Mouse (Mus musculus): ENCODE measurements around the gene Aff3.
A peak's percentile ranks its signal among the peaks of the same experiment; 100 is the strongest.
"Not testable (repeated sequence)": the region's sequence is repeated elsewhere in the genome, so short reads cannot be mapped to it uniquely, and the experiment has no call there.

Aff3 gene

DNA sequence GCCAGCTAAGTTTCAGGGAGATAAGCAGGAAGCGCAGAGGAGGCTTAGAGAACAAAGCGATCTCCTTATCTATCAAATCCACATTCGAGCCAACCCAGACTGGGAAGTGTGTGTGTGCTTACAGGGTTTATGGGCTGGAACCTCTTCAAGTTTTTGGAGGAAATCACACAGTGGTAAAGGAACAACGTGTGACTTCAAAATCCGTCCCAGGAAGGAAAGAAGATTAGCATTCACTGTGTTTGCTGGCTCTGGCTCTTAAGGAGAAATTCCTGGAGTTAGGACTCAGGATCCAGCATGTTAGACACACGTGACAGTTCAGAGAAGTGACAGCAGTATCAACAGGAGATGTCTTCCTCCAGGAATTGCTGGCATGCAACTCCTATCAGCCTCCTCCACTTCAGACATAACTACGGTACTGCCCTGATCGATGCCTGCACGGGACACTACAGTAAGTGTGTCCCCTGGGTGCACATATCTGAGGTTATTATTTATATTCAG lies 186.5 kb downstream of the Aff3 start:
- DNase-seq = no peak

DNA sequence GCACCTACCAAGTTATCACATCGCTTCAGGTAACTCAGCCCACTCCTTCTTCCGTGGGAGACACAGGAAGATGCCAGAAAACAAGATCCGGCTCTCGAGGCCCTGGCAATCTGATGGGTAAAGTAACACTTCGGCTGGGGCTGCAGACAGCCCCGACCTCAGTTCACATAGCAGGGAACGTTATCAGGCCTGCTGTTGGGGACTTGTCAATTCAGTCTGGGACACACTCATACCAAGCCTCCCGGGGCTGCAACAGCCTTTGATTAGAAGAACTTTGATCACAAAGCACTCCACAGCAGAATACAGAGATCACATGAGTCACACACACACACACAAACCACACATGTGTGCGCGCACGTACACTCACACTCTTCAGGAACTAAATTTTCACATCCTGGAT lies 193.9 kb downstream of the Aff3 start:
- no peak for DNase-seq

DNA sequence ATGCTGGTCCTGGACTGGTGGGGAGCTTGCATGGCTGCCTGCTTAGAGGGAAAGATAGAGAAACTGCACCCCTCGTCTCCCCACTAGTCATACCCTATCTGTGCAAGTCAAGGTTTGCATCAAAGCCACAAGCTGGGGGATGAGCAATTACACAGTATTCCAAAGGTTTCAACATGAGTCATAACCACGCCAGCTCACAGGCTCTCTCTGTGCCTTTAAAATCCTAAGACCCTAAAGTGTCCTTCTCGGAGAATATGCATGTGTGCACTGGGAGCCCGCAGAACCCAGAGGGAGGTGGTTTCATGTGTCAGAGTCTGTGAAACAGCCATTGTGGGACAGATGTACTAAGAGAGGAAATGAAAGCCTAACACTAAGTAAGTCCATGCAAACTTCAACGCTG lies 194.6 kb downstream of the Aff3 start:
- no peak for DNase-seq

DNA sequence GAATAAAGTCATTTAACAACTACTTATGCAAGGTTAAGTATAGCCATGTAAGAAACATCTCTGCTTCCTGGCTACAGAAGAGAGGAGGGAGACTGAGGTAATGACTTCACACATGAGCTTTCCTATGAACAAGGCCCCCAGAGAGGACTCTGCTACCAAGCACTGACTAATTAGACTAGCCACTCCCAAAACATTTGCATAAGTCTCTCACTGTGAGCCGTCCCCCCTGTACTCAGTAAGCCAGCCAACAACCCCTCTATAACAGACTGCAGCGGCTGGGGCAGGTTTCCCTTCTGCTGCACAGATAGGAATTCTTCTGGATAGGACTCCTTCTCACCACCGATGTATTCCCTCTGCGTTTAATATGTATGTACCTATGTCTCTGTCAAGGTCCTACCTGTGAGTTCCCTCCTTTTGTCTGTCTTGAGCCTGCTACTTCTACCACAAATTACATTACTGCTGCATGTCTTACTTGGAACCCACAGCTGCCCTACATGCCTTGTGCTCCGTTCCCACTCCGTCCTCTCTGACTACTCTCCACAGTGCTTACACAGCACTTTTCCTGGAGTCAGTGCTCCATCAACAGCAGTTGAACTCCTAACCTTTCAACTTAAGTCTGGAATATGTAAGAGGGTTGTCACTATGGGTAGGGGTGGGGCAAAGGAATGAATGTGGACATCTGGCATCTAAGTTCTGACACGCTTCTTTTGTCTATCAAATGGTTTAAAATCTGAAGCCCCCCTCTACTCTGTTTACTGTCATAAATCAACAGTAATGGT lies 197.3 kb downstream of the Aff3 start:
- no peak for DNase-seq

DNA sequence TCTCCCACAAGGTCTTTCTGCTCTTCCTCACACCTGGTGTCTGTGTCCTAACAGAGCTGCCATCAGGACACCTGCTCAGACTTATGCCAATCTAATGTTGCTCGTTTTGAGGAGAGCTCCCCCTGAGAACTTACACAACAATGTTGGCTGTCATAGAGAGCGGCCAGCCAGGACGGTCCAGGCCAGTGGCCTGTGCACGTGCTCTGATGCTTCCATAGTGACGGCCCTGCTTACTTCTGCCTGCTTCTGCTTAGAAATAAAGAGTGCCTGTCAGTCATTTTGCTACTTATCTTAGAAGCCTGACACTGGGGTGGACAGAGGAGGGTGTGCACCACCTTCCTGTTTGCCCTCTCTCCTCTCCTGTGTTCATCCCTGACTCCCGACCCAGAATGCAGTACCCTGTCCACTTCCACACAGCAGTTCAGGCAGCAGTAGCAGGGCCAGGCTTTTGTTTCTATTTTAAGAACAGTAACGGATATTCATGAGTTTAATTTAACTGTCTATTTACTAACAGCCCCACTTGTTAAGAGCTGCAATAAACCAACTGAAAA lies 208.0 kb downstream of the Aff3 start:
- DNase-seq = no peak

DNA sequence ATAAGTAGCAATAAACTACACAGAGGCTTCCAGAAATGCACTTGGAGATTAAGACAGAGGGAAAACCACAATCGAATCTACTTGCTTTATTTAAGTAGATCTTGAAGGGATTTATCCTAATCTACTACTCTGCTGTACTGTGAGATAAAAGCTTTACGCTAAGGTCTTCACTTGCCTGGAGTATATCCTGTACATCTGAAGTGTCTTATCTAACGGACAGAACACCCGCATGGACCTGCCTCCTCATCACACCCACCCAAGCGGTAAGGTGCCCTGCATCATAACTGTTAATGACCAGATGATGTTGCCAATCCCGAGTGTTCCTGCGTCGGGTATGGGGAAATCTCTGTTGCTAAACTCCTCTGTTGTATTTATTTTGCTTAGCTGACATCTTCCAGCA lies 209.8 kb downstream of the Aff3 start:
- DNase-seq = no peak

DNA sequence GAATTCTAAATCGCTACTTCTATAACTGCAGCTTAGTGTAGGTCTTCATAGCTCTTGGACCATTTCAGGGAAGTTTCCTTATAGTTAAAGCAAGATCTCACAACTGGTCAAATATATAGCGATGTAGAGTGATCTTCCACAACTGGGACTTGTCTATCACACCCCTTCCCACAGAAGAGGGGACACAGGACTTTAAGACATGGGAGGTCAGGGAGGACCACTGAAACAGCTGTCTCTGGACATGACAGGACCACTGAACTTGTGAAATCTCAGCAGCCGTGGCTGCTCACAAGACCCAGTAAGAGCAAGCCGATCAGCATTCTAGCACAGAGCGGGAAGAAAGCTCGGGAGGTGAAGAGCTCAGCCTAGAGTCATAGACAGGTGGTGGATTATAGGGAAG lies 213.4 kb downstream of the Aff3 start:
- no peak for DNase-seq

DNA sequence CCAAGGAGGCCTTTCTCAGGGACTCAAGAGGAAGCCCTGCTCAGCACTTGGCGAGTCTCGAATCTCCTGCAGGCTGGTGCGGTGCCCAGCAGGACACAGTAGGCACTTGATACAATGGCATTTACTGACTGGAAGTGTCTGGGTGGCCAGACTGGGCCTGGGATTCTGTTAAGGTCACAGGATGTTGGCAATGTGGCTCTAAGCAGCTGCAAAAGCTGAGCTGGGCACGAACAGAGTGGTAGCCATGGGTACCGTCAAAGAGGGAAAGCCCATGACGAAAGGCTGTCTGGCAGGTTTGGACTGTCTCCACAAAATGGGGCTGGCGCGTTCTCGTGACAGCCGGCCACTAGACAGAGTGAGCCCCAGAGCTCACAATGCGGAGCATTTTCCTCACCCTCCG lies 214.1 kb downstream of the Aff3 start:
- peak; percentile 67 for DNase-seq

DNA sequence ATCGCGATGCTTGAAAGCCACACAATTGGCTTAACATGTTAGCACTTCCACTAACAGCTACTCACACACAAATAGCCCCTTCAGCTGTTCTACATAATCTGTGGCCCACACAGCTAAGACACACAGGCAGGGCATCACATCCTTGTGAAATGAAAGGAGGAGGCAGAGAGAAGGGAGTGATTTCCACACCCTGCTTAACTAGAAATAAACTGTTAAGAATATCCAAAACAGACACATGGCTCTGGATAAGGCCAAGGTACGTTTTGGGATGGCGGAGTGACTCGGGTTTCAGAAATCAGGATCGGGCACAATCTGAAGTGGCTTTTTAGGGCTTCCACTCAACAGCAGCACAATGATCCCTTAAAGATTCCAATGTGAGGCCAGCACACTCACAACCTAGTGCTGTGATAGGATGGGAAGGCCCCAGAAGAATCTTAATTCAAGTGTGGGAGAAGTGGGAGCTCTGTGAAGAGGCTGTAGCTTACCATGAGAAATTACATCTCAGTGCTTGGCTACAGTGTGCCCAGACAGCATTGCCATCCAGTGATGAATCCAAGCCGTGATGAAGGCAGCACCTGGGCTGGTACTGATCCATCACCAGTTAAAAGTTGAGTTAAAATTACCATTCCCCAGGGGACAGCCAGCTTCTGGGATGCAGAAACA lies 214.8 kb downstream of the Aff3 start:
- no peak for DNase-seq

DNA sequence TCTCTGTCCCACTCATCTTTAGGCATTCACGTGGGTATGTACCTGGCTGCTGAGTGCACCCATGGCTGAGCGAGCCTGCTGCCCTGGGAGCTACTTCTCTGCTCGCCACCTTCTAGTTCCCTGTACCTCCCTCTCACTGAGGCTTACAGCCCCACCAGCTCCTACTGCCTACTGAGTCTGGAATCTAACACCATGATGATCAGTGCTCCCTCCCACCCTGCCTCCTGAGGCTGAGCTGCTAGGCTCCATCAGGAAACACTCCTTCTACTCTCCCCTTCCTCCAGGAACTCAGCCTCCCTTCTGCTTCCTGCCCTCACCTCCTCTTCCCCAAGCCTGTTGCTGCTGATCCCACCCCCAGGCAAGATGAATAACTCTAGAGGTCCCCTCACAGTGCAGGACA lies 215.9 kb downstream of the Aff3 start:
- DNase-seq = no peak

DNA sequence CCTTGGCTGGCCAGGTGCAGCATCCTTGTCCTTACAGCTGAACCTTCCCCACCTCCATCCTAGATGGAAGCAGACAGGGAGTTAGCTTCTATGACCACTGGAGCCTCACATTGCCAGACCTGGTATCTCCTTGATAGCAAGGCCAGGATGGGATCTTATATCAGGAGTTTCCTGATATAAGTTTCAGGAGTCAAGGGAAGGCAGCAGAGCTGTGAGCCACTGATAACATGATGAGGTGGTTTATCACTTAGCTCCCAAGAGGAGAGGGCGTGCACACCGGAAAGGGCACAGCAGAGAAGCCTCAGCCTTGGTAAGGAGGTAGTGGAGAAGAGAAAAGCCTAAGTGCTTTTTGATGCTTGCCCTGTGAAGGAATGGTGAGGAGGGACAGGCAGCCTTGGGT lies 217.2 kb downstream of the Aff3 start:
- no peak for DNase-seq

DNA sequence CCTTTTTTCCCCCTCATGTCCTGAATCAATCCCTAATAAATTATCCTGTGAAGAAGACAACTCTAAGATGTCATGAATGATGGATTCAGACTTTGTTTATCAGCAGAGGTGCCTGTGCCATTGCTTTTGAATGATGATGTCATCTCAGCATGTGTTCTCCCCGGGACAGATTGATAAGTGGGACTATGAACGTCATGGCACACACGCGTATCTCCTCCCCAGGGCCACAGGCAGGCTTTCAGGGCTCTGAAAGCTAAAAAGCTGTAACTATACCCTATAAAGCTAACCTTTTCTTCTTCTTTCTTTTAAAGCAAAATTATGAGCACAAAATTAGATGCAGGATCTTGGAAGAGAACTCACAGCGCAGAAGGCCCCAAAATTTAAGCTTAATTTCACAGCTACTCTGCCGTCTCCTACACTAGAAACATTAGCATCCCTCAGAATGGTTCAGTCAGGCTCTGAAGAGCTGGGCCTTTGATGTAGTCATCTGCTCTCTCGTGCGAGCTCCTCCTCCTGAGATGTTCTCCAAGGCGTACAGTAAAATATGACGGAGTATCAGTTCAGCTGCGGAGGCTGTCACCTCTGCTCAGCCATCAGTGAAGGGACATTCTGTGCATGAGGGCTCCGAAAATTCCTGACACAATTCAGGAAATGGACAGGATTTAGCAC lies 218.5 kb downstream of the Aff3 start:
- no peak for DNase-seq

DNA sequence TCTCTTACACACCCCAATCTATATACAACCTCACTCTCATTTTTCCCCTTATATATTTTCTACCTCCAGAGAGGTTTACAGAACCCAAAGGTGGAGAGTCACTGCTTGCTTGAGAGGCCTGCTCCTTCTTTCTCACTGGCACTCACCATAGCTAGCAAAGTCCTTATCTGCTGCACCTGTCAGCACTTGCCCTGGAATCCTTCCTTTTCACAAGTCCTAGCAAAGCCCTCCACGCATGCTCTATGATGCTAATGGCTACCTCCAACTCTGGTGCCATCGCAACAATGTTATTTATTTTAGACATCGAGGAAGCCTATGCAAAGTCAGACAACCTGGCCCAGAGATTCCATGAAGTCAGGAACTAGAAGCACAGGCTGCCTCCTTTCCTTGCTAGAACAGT lies 221.9 kb downstream of the Aff3 start:
- no peak for DNase-seq

DNA sequence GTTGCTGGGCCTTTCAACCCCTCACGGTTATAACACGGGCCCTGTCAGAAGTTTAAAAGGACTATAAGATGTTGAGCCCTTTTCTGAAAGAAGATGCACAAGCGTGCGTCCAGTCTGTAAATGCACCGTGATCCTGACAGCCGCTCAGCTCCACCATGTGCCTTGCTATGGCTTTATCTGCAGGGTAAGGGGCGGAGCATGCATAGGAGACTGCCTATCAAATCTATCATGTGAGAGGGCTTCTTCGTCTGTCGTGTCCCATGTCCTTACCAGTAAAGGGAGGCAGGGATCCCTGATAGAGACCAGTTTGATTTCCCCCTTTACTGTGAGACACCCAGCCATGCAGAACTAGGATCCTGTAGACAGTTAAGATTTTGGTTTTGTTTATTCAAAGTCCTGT lies 222.3 kb downstream of the Aff3 start:
- DNase-seq = no peak

DNA sequence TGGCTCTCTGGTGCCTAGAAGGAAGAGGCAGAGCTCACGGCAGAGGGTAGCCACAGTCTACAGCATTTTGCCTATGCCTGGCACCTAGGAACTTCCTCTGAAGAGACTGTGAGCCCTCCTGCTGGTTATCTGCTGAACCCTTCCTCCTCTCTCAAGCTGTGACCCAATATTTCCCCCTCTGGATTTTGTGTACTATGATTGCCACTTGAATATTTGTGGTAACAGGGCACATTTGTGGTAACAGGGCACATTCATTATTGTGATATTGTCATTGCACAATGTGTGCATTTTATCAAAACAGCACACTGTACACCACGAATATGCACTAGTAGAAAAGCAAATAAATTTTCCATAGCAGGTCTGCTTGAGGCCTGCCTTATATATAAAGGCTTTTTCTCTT lies 223.0 kb downstream of the Aff3 start:
- no peak for DNase-seq

DNA sequence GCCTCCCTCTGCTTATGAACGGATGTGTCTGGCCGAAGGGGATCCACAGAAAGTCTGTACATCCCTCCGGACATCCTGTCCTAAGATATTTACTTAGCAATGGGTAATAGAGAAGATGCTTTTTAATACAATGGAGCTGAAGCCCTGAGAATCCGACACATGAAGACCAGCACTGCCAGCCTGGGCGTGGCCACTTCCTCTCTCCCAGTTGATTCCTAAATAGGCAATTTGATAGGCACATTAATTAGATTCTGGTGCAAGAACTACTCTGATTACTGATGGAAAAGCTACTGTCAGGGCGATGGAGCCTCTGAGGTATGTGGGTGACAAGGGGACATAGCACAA lies 224.3 kb downstream of the Aff3 start:
- no peak for DNase-seq

DNA sequence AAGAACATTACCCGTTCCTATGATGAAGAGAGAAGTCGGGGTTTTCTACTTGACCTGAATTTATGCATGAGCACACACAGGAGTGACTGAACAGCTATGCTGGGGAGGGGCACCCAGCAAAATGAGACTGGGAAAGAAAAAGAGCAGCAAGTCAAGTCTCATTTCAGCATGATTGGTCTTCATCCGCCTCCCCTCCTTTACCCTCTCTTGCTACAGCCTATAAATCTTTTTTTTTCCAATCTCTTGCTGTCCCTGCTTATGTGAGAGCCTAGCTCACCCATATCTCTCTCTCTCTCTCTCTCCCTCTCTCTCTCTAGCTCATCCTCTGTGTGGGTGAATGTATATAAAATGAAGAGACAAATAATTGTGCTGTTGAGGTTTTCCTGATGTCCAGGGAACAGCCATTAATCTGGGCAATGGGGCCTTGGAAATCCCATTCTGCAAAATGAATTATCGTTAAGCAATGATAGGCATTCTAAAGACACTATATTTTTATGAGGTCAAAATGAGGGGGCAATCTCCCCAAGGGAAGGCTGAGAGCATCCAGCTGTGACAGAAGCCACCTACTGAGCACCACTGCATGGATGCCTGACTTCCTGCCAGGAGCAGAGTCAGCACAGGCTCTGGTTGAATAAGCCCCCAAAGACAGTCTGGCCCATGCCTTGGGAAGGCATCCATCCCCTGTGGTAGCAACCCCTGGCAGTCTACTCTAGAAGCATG lies 224.8 kb downstream of the Aff3 start:
- no peak for DNase-seq

DNA sequence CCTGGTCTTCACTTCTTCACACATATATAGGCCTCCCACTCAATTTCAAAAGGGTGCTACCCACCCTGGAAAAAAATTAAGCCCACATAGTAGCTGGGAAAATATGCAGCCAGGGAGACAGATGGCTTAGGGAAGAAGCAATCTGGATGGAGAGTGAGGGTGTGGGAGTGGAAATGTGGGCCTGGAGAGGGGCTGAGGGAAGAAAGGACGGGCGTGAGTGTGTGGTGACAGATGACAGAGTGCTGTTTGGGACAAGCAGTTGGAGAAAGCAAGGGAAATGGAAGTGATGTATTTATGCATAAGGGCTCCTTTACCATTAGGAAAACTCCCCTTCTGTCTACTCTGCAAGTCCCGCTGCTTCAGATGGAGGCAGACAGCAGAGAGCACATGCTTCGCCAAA lies 226.3 kb downstream of the Aff3 start:
- peak; percentile 46 for DNase-seq

DNA sequence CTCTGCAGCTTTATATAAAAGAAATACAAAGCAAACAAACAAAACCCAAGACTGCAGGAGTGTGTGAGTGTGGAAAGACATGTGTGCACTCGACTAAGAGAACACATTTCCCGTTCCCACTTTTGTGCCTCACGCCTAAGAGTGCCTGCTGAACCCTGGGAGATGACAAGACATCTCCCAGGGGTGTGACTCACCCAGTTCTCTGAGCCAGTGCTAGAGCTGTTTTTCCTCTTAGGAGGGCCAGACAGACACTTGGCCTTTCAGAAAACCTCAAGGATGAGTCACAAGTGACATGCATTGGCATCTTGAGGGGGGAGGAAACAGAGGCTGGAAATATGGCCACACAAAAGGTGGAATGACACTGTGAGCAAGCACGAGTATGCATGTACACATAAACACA lies 227.1 kb downstream of the Aff3 start:
- no peak for DNase-seq

DNA sequence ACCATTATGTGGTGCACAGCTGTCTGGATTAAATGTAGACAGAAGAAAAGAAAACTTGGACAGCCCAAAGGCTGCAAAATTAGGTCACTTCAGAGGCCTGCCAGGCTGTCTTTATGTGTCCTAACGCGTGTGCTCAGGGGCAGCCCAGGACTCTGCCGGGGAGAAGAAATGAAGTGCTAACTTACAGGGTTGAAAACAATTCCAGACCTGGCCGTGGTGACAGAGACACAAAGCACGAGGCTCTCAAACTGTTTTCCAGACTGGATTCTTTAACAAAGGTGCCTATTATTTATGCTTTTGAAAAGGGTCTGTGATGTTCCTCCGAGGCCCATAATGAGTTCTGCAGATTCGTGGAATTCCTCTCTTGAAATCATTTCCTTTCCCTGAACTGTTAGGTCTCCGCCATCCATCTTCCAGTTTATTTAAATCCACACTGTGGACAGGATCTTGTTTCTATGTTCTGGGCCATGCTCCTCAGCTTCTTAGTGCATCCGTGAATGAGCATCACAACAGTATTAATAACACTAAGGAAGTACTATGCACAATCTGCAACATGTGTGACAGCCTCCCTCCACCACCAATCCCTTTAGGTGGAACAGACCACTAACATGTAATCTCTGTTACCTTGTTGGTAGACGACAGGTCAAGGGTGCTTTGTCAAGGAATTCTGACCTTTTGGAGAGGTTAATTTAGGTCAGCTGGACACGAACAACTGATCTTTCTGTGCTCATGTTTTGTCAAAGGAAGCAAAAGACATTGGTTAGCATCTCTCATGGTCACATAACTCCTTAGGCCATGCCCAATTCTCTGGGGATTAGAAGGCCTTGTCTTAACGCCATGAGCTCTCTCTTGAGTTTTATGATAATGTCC lies 228.0 kb downstream of the Aff3 start:
- no peak for DNase-seq

DNA sequence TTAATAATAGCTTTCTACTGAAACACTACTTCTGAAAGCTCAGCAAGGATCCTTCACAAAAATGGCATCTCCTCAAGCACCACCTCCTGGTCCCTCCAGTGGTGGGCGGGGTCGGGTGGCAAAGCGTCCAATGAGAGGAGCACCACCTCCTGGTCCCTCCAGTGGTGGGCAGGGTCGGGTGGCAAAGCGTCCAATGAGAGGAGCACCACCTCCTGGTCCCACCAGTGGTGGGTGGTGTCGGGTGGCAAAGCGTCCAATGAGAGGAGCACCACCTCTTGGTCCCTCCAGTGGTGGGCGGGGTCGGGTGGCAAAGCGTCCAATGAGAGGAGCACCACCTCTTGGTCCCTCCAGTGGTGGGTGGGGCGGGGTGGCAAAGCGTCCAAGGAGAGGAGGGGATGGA lies 234.4 kb downstream of the Aff3 start:
- not testable (repeated sequence) for DNase-seq
